Mouse (Mus musculus) midbrain, postnatal 0 days (tissue): Measurements from ENCODE around the gene Magi3. TPM values are rescaled to one million over a fixed set of nuclear protein-coding genes. Genes with fewer than 3 reads are reported as not detected.
A peak's percentile ranks its signal among the peaks of the same experiment; 100 is the strongest.

Source experiments
- ATAC-seq: fragments of 200-750 bp; cut with Nextera tagmentation; 2 replicates; pipeline ENCODE4 v1.8.0; 2017; ENCODE audit warnings: moderate number of reproducible peaks, mild to moderate bottlenecking, moderate TSS enrichment, moderate library complexity; ENCODE audit not compliant: low FRiP score
- DNase-seq: peaks from one replicate; pipeline ENCODE4 v3.0.0-alpha.2; 2015; ENCODE audit warnings: low spot score
- H3K27ac ChIP-seq: fragments of 300-500 bp; sonication (generic); 2 replicates; pipeline ENCODE4 v1.5.1; 2014; ENCODE audit warnings: low read depth, mild to moderate bottlenecking, low read length, mixed read lengths
- H3K27me3 ChIP-seq: fragments of 300-500 bp; sonication (generic); 2 replicates; pipeline ENCODE4 v1.6.1; 2014; ENCODE audit warnings: low read length, control low read depth, mixed read lengths; ENCODE audit not compliant: insufficient read depth
- H3K36me3 ChIP-seq: fragments of 300-500 bp; sonication (generic); 2 replicates; pipeline ENCODE4 v1.6.1; 2014; ENCODE audit warnings: low read length, control low read depth, mixed read lengths; ENCODE audit not compliant: insufficient read depth
- H3K4me1 ChIP-seq: fragments of 300-500 bp; sonication (generic); 2 replicates; pipeline ENCODE4 v1.6.1; 2014; ENCODE audit warnings: mild to moderate bottlenecking, control low read depth, antibody characterized with exemption, low read length, mixed read lengths; ENCODE audit not compliant: insufficient read depth
- H3K4me2 ChIP-seq: fragments of 300-500 bp; sonication (generic); 2 replicates; pipeline ENCODE4 v1.6.1; 2014; ENCODE audit warnings: low read depth, mild to moderate bottlenecking, low read length, mixed read lengths; ENCODE audit not compliant: poor library complexity, severe bottlenecking
- H3K4me3 ChIP-seq: fragments of 300-500 bp; sonication (generic); 2 replicates; pipeline ENCODE4 v1.5.1; 2014; ENCODE audit warnings: low read depth, mild to moderate bottlenecking, low read length, moderate library complexity
- H3K9ac ChIP-seq: fragments of 300-500 bp; sonication (generic); replicated peaks from 2 replicates; pipeline ENCODE4 v1.6.1; 2014; ENCODE audit warnings: mild to moderate bottlenecking, low read length, moderate library complexity, mixed read lengths; ENCODE audit not compliant: poor library complexity, severe bottlenecking
- H3K9me3 ChIP-seq: fragments of 300-500 bp; sonication (generic); 2 replicates; pipeline ENCODE4 v1.6.1; 2016; ENCODE audit warnings: low read length, control low read depth
- CTCF ChIP-seq: IDR thresholded peaks from 2 replicates; pipeline ENCODE4 v1.5.1; 2016; ENCODE audit warnings: antibody characterized with exemption, mild to moderate bottlenecking
- WGBS: fragments of 180-500 bp; shearing (Covaris S2); extraction: QIAGEN DNeasy Blood & Tissue Kit; methylation state at CpG from one replicate; pipeline ENCODE4 v1.1.7; 2014; 5-methylcytosine and 5-hydroxymethylcytosine counted together
- polyA plus RNA-seq: library from polyadenylated mRNA; unstranded; fragments of >200 nt; fragmentation: Nextera tagmentation; extraction: Ambion mirVana; gene quantifications from 2 replicates; pipeline ENCODE4 v1.2.1, GENCODE M21; 2015
- total RNA-seq: library from RNA; depleted of rRNA; stranded (reverse); fragments of >200 nt; gene quantifications from 2 replicates; pipeline ENCODE4 v1.2.3, GENCODE M21; 2014

The Magi3 gene
- total and polyA plus RNA-seq, 2 experiments from 2014 or later = 3.1 to 17.0 TPM

DNA sequence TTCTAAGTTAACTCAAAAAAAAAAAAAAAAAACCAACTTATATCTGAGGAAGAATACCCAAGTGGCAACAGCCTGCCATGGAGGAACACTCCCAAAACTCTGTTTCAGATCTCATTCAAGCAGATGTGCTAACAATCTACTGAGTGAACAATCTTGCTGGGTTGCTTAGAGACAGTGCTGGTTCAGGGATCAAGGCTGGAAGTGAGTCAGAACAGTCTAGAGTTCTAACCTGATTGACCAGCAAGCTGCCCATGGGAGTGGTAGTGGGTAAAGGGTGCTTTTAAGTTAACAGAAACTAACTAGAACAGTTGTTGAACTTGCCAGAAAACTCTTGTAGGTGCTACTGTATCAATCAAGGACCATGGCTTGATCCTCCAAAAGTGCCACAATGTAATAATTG is 118.9 kb downstream of the Magi3 start:
- no peak for DNase-seq
- Histone ChIP-seq H3K36me3 (no peaks in the 10 kb centered on the region), H3K27me3 (no peaks in the 10 kb centered on the region), H3K4me1 (no peaks in the 10 kb centered on the region), H3K4me3 (no peak overlapping the region), H3K4me2 (no peak overlapping the region), H3K9ac (no peak overlapping the region), H3K27ac (no peak overlapping the region), H3K9me3 (no peaks in the 10 kb centered on the region)
- ATAC-seq = no peak
- no peak for TF ChIP-seq CTCF

DNA sequence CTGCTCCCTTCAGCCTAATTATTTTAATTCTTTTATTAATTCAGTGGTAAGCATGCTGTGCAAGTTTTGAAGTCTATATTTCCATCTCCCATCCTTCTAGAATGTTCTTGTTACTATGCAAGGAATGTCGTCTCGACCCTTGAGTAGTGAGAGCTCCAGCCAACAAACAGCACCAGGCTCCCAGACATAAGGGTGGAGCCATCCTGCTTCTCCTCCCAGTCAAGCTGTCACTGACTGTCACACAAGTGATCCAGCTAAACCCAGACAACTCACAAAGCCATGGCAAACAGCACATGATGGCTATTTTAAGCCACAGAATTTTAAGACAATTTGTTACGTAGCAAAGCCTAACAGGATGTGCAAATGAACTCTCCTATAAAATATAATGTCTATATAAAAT is 124.2 kb downstream of the Magi3 start:
- Histone ChIP-seq H3K4me2 (no peak overlapping the region), H3K9me3 (no peaks in the 10 kb centered on the region), H3K27me3 (no peaks in the 10 kb centered on the region), H3K27ac (no peak overlapping the region), H3K4me3 (no peak overlapping the region), H3K36me3 (no peaks in the 10 kb centered on the region), H3K9ac (no peak overlapping the region), H3K4me1 (no peaks in the 10 kb centered on the region)
- WGBS = 56% methylated on average over 3 of the region's 3 CpGs
- DNase-seq (peak; percentile 14), ATAC-seq (no peak)
- TF ChIP-seq CTCF = no peak

DNA sequence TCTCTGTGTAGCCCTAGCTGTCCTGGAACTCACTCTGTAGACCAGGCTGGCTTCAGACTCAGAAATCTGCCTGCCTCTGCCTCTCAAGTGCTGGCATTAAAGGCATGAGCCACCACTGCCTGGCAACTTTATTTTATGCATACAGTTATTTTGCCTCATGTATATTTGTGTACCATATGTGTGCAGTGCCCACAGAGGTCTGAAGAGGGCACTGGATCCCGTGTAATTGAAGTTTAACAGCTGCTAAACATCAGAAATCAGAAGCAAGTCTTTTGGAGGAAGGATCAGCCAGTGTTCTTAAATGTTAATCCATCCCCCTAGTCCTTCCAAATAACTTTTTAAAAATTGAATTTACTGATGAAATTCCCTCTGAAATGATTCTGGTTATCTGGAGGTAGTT is 125.5 kb downstream of the Magi3 start:
- Histone ChIP-seq H3K4me1 (no peaks in the 10 kb centered on the region), H3K27ac (no peak overlapping the region), H3K27me3 (no peaks in the 10 kb centered on the region), H3K36me3 (no peaks in the 10 kb centered on the region), H3K9ac (no peak overlapping the region), H3K4me3 (no peak overlapping the region), H3K9me3 (no peaks in the 10 kb centered on the region), H3K4me2 (no peak overlapping the region)
- peak; percentile 52 for TF ChIP-seq CTCF
- ATAC-seq (no peak), DNase-seq (peak; percentile 26)
- 91% methylated on average over 1 of the region's 1 CpGs for WGBS

DNA sequence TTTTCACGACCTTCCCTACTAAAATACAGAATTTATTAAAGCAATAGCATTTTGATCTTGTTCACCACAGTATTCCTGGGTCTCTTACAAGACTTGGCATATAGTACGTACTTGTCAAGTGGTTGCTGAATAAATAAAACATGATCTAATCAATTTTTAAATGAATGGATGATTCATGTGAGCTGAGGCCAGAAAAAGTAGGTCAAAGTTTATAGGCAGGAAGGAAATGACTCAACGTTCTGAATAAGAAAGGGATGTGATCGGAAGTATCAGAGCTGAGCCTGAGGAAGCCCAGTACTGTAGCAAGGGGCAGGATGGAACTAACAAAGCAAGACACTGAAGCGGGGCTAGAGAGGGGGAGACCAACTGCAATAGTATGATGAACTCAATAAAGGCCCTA is 127.4 kb downstream of the Magi3 start:
- ATAC-seq = no peak
- H3K4me3 ChIP-seq = no peak overlapping the region
- no peak overlapping the region for H3K4me2 ChIP-seq
- no peaks in the 10 kb centered on the region for H3K27me3 ChIP-seq
- WGBS = 74% methylated on average over 5 of the region's 5 CpGs
- no peaks in the 10 kb centered on the region for H3K9me3 ChIP-seq
- no peak for DNase-seq
- no peak overlapping the region for H3K27ac ChIP-seq
- no peak for TF ChIP-seq CTCF
- no peaks in the 10 kb centered on the region for H3K4me1 ChIP-seq
- no peak overlapping the region for H3K9ac ChIP-seq
- H3K36me3 ChIP-seq = no peaks in the 10 kb centered on the region

DNA sequence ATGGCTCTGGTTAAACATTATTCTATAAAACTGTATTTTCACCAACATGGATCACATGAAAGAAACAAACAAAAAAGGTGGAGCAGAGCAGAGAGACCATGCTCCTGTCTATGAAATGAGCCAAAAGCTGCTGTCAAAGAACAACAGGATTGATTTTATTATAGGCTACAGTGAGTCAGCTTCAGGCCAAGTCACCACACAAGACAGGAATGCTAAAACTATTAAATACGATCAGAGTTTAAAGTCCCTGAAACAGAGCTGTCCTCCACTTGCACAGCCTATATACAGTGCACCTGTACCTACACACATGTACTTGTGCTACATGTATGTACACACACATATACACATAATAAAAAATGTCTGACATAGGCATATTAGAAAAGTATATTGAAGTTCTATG is 138.1 kb downstream of the Magi3 start:
- Histone ChIP-seq H3K36me3 (no peaks in the 10 kb centered on the region), H3K9ac (no peak overlapping the region), H3K27me3 (no peaks in the 10 kb centered on the region), H3K4me3 (no peak overlapping the region), H3K4me2 (no peak overlapping the region), H3K27ac (no peak overlapping the region), H3K4me1 (no peaks in the 10 kb centered on the region), H3K9me3 (no peaks in the 10 kb centered on the region)
- no peak for DNase-seq
- no peak for TF ChIP-seq CTCF
- no peak for ATAC-seq
- WGBS = 73% methylated on average over 1 of the region's 1 CpGs

DNA sequence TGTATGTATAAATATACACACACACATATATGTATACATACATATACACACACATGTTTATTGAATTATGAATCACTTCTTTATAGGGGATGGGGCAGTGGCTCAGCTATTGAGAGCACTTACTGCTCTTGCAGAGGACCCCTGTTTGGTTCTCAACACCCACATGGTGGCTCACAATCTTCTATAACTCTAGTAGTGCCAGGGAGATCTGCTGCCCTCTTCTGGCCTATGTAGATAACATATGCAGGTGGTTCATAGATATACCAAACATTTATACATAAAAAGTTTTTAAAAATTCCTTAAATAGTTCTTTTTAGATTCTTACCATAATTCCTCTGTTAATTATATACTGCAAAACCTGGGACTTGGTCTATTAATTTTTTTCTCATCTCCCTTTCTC is 141.4 kb downstream of the Magi3 start:
- peak; percentile 36 for TF ChIP-seq CTCF
- ATAC-seq (no peak), DNase-seq (no peak)
- Histone ChIP-seq H3K4me3 (no peak overlapping the region), H3K27ac (no peak overlapping the region), H3K4me2 (no peak overlapping the region), H3K4me1 (no peaks in the 10 kb centered on the region), H3K9ac (no peak overlapping the region), H3K36me3 (no peaks in the 10 kb centered on the region), H3K27me3 (no peaks in the 10 kb centered on the region), H3K9me3 (no peaks in the 10 kb centered on the region)

DNA sequence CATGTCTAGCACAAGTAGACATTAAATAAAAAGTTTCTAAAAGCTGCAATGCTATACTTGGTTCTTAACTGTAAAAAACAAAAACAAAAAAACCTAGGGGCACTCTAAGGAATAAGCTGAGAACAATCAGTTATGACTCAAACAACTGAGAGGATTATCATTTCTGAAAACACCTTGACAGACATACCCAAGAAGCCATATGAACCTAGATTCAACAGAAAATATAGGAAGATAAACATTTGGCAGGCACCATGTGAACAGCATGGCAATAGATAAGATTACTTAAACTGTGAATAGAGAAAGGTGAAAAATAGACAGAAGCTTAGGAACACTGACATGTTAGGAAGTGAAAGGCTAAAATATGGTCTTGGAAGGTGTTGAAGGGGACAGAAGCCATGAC is 150.8 kb downstream of the Magi3 start:
- H3K27ac ChIP-seq = no peak overlapping the region
- H3K4me1 ChIP-seq = no peaks in the 10 kb centered on the region
- no peak overlapping the region for H3K9ac ChIP-seq
- no peak for ATAC-seq
- H3K9me3 ChIP-seq = no peaks in the 10 kb centered on the region
- TF ChIP-seq CTCF = no peak
- H3K4me2 ChIP-seq = no peak overlapping the region
- H3K36me3 ChIP-seq = no peaks in the 10 kb centered on the region
- no peak for DNase-seq
- no peaks in the 10 kb centered on the region for H3K27me3 ChIP-seq
- H3K4me3 ChIP-seq = no peak overlapping the region
